Mouse (Mus musculus): Measurements from ENCODE around the gene Slc44a5. TPM values are rescaled to one million over a fixed set of nuclear protein-coding genes. Genes with fewer than 3 reads are reported as not detected.
"Not testable (repeated sequence)": the region's sequence is repeated elsewhere in the genome, so short reads cannot be mapped to it uniquely, and the experiment has no call there.

Slc44a5 gene
- polyA plus RNA-seq, 1 experiment from 2014 or later = 5.4 TPM

- H3K9me3 ChIP-seq (ENCODE audit: control insufficient read depth, low read length); H3K4me3 ChIP-seq (ENCODE audit: low read depth, low read length); ATAC-seq (ENCODE audit: low FRiP score); H3K4me1 ChIP-seq (ENCODE audit: control insufficient read depth, insufficient read depth, low read length); H3K4me2 ChIP-seq; H3K27me3 ChIP-seq (ENCODE audit: control insufficient read depth, insufficient read depth, low read length); H3K9ac ChIP-seq (ENCODE audit: low read length); H3K36me3 ChIP-seq (ENCODE audit: control insufficient read depth, insufficient read depth, low read length); H3K27ac ChIP-seq (ENCODE audit: low read depth, low read length): not testable (repeated sequence)
- WGBS = 78% methylated on average over 3 of the region's 3 CpGs
- peak; percentile 44 for DNase-seq (ENCODE audit: low spot score, missing footprints)
Observed at GRCm38 (mm10) chr3:154153541-154153940, 180.3 kb downstream of the Slc44a5 start.

GRCm38 (mm10) chr3:154165882-154166281, 192.6 kb downstream of the Slc44a5 start:
- ATAC-seq (ENCODE audit: low FRiP score) = no peak
- no peaks in the 10 kb centered on the region for H3K27me3 ChIP-seq (ENCODE audit: control insufficient read depth, insufficient read depth, low read length)
- 89% methylated on average over 4 of the region's 4 CpGs for WGBS
- no peak overlapping the region for H3K9ac ChIP-seq (ENCODE audit: low read length)
- H3K27ac ChIP-seq (ENCODE audit: low read depth, low read length) = no peak overlapping the region
- no peaks in the 10 kb centered on the region for H3K9me3 ChIP-seq (ENCODE audit: control insufficient read depth, low read length)
- no peaks in the 10 kb centered on the region for H3K36me3 ChIP-seq (ENCODE audit: control insufficient read depth, insufficient read depth, low read length)
- DNase-seq (ENCODE audit: low spot score, missing footprints) = peak; percentile 47
- H3K4me2 ChIP-seq = no peak overlapping the region
- H3K4me3 ChIP-seq (ENCODE audit: low read depth, low read length) = no peak overlapping the region
- no peaks in the 10 kb centered on the region for H3K4me1 ChIP-seq (ENCODE audit: control insufficient read depth, insufficient read depth, low read length)

GRCm38 (mm10) chr3:154171881-154172592, 198.8 kb downstream of the Slc44a5 start:
- Histone ChIP-seq H3K4me2 (no peak overlapping the region), H3K27me3 (ENCODE audit: control insufficient read depth, insufficient read depth, low read length) (no peaks in the 10 kb centered on the region), H3K9ac (ENCODE audit: low read length) (no peak overlapping the region), H3K9me3 (ENCODE audit: control insufficient read depth, low read length) (no peaks in the 10 kb centered on the region), H3K27ac (ENCODE audit: low read depth, low read length) (no peak overlapping the region), H3K36me3 (ENCODE audit: control insufficient read depth, insufficient read depth, low read length) (no peaks in the 10 kb centered on the region), H3K4me3 (ENCODE audit: low read depth, low read length) (no peak overlapping the region), H3K4me1 (ENCODE audit: control insufficient read depth, insufficient read depth, low read length) (peaks cover 6% of the 10 kb centered on the region; the same call in 1 of the 2 replicates)
- 29% methylated on average over 10 of the region's 10 CpGs for WGBS
- DNase-seq (ENCODE audit: low spot score, missing footprints) (peak; percentile 85), ATAC-seq (ENCODE audit: low FRiP score) (peak; percentile 67)

- ATAC-seq (ENCODE audit: low FRiP score) = no peak
Observed at GRCm38 (mm10) chr3:154172593-154172965, 199.3 kb downstream of the Slc44a5 start.

GRCm38 (mm10) chr3:154173556-154173955, 200.3 kb downstream of the Slc44a5 start:
- no peak overlapping the region for H3K4me3 ChIP-seq (ENCODE audit: low read depth, low read length)
- DNase-seq (ENCODE audit: low spot score, missing footprints) (peak; percentile 67), ATAC-seq (ENCODE audit: low FRiP score) (no peak)
- H3K27me3 ChIP-seq (ENCODE audit: control insufficient read depth, insufficient read depth, low read length) = no peaks in the 10 kb centered on the region
- no peaks in the 10 kb centered on the region for H3K36me3 ChIP-seq (ENCODE audit: control insufficient read depth, insufficient read depth, low read length)
- WGBS = 24% methylated on average over 1 of the region's 1 CpGs
- H3K4me1 ChIP-seq (ENCODE audit: control insufficient read depth, insufficient read depth, low read length) = peaks cover 6% of the 10 kb centered on the region; the same call in 1 of the 2 replicates
- no peak overlapping the region for H3K9ac ChIP-seq (ENCODE audit: low read length)
- no peak overlapping the region for H3K27ac ChIP-seq (ENCODE audit: low read depth, low read length)
- H3K9me3 ChIP-seq (ENCODE audit: control insufficient read depth, low read length) = no peaks in the 10 kb centered on the region
- H3K4me2 ChIP-seq = no peak overlapping the region

More at GRCm38 (mm10) chr3:154172593-154172965, 199.3 kb downstream of the Slc44a5 start:
- Histone ChIP-seq H3K27me3 (ENCODE audit: control insufficient read depth, insufficient read depth, low read length) (no peaks in the 10 kb centered on the region), H3K4me3 (ENCODE audit: low read depth, low read length) (no peak overlapping the region), H3K9ac (ENCODE audit: low read length) (no peak overlapping the region), H3K27ac (ENCODE audit: low read depth, low read length) (no peak overlapping the region), H3K4me1 (ENCODE audit: control insufficient read depth, insufficient read depth, low read length) (peaks cover 6% of the 10 kb centered on the region; the same call in 1 of the 2 replicates), H3K4me2 (no peak overlapping the region), H3K36me3 (ENCODE audit: control insufficient read depth, insufficient read depth, low read length) (no peaks in the 10 kb centered on the region), H3K9me3 (ENCODE audit: control insufficient read depth, low read length) (no peaks in the 10 kb centered on the region)
- DNase-seq (ENCODE audit: low spot score, missing footprints) = peak; percentile 81
- 84% methylated on average over 5 of the region's 5 CpGs for WGBS

- no peak overlapping the region for H3K4me2 ChIP-seq
- H3K9me3 ChIP-seq (ENCODE audit: control insufficient read depth, low read length) = no peaks in the 10 kb centered on the region
- H3K4me1 ChIP-seq (ENCODE audit: control insufficient read depth, insufficient read depth, low read length) = peaks cover 6% of the 10 kb centered on the region; the same call in 1 of the 2 replicates
- no peak for ATAC-seq (ENCODE audit: low FRiP score)
- no peak overlapping the region for H3K27ac ChIP-seq (ENCODE audit: low read depth, low read length)
- H3K27me3 ChIP-seq (ENCODE audit: control insufficient read depth, insufficient read depth, low read length) = no peaks in the 10 kb centered on the region
- no peaks in the 10 kb centered on the region for H3K36me3 ChIP-seq (ENCODE audit: control insufficient read depth, insufficient read depth, low read length)
- no peak overlapping the region for H3K4me3 ChIP-seq (ENCODE audit: low read depth, low read length)
- 59% methylated on average over 9 of the region's 9 CpGs for WGBS
- no peak overlapping the region for H3K9ac ChIP-seq (ENCODE audit: low read length)
- DNase-seq (ENCODE audit: low spot score, missing footprints) = peak; percentile 69
Observed at GRCm38 (mm10) chr3:154174031-154174430, 200.8 kb downstream of the Slc44a5 start.

- Histone ChIP-seq H3K27ac (ENCODE audit: low read depth, low read length) (no peak overlapping the region), H3K4me3 (ENCODE audit: low read depth, low read length) (no peak overlapping the region), H3K9me3 (ENCODE audit: control insufficient read depth, low read length) (no peaks in the 10 kb centered on the region), H3K4me2 (no peak overlapping the region), H3K36me3 (ENCODE audit: control insufficient read depth, insufficient read depth, low read length) (no peaks in the 10 kb centered on the region), H3K4me1 (ENCODE audit: control insufficient read depth, insufficient read depth, low read length) (peaks cover 6% of the 10 kb centered on the region; the same call in 1 of the 2 replicates), H3K27me3 (ENCODE audit: control insufficient read depth, insufficient read depth, low read length) (no peaks in the 10 kb centered on the region), H3K9ac (ENCODE audit: low read length) (no peak overlapping the region)
- WGBS = 88% methylated on average over 7 of the region's 7 CpGs
- ATAC-seq (ENCODE audit: low FRiP score) = no peak
- peak; percentile 81 for DNase-seq (ENCODE audit: low spot score, missing footprints)
Observed at GRCm38 (mm10) chr3:154174766-154175165, 201.5 kb downstream of the Slc44a5 start.

- H3K4me3 ChIP-seq (ENCODE audit: low read depth, low read length) = no peak overlapping the region
- peaks cover 3% of the 10 kb centered on the region; the same call in 1 of the 2 replicates for H3K4me1 ChIP-seq (ENCODE audit: control insufficient read depth, insufficient read depth, low read length)
- no peaks in the 10 kb centered on the region for H3K27me3 ChIP-seq (ENCODE audit: control insufficient read depth, insufficient read depth, low read length)
- no peaks in the 10 kb centered on the region for H3K36me3 ChIP-seq (ENCODE audit: control insufficient read depth, insufficient read depth, low read length)
- no peak overlapping the region for H3K27ac ChIP-seq (ENCODE audit: low read depth, low read length)
- no peaks in the 10 kb centered on the region for H3K9me3 ChIP-seq (ENCODE audit: control insufficient read depth, low read length)
- DNase-seq (ENCODE audit: low spot score, missing footprints) (no peak), ATAC-seq (ENCODE audit: low FRiP score) (no peak)
- 88% methylated on average over 8 of the region's 8 CpGs for WGBS
- no peak overlapping the region for H3K4me2 ChIP-seq
- H3K9ac ChIP-seq (ENCODE audit: low read length) = no peak overlapping the region
Observed at GRCm38 (mm10) chr3:154177665-154178305, 204.5 kb downstream of the Slc44a5 start.

GRCm38 (mm10) chr3:154179423-154179920, 206.2 kb downstream of the Slc44a5 start:
- no peak for ATAC-seq (ENCODE audit: low FRiP score)
- H3K4me3 ChIP-seq (ENCODE audit: low read depth, low read length) = no peak overlapping the region
- H3K27me3 ChIP-seq (ENCODE audit: control insufficient read depth, insufficient read depth, low read length) = no peaks in the 10 kb centered on the region
- H3K9me3 ChIP-seq (ENCODE audit: control insufficient read depth, low read length) = no peaks in the 10 kb centered on the region
- H3K9ac ChIP-seq (ENCODE audit: low read length) = no peak overlapping the region
- no peak overlapping the region for H3K27ac ChIP-seq (ENCODE audit: low read depth, low read length)
- no peaks in the 10 kb centered on the region for H3K36me3 ChIP-seq (ENCODE audit: control insufficient read depth, insufficient read depth, low read length)
- no peak for DNase-seq (ENCODE audit: low spot score, missing footprints)
- no peak overlapping the region for H3K4me2 ChIP-seq
- WGBS = 97% methylated on average over 2 of the region's 3 CpGs
- H3K4me1 ChIP-seq (ENCODE audit: control insufficient read depth, insufficient read depth, low read length) = no peaks in the 10 kb centered on the region

Measured in midbrain, embryonic 11.5 days (tissue).